In the genomic region with DNA sequence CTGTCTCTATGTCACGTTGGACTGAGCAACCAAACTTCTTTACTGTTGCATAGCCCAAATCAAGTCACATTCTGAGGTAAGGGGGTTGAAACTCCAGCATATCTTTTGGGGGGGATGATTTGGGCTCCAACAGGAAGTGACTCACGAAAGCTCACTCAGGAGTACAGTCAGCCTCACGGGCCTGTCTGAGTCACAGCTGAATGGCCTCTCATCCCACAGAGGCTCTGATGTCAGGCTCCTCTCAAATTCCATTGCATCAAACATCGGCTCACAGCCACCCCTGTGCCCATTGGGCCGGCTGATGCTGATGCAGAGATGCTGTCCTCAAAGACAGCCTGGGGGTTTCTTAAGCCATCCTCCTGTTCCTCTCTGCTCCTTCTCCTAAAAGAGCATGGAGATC, we compare ENCODE assay signal across 19 mouse cellular contexts. TPM values are rescaled to one million over a fixed set of nuclear protein-coding genes. Genes with fewer than 3 reads are reported as not detected.
DNase-seq lines count a peak whose midpoint lies in the region; ATAC-seq and TF ChIP-seq lines count a peak whose summit lies in the region.
"Had no signal": no experiment of that assay in that cellular context is flagged by ENCODE, and none has a peak within 500 bp of the region (broad histone marks: within the 10 kb centered on the region; RNA-seq: fewer than 3 reads in every experiment).

No protein-coding gene starts in this region.

- H3K79me2 ChIP-seq in MEL (ENCODE audit: control insufficient read depth, insufficient read depth, low read length, poor library complexity): no peaks in the 10 kb centered on the region

- 14% methylated on average over 5 of the region's 5 CpGs for WGBS in kidney, embryonic 16.5 days

- no peak overlapping the region for H3K4me2 ChIP-seq in kidney, embryonic 16.5 days (replicated peaks; ENCODE audit: low read depth, low read length)
- H3K4me2 ChIP-seq: forebrain, embryonic 12.5 days; heart, embryonic 11.5 days; midbrain, embryonic 12.5 days; neural tube, embryonic 12.5 days had no signal

- no peak for ATAC-seq in monocyte, adult 5-6 weeks (replicated peaks; ENCODE audit: insufficient number of reproducible peaks, low FRiP score, low TSS enrichment, poor library complexity, severe bottlenecking)
- ATAC-seq in kidney, embryonic 16.5 days (ENCODE audit: low FRiP score, low TSS enrichment): no peak
- ATAC-seq: intestine, postnatal 0 days had no signal

- no peak overlapping the region for H3K4me3 ChIP-seq in MEL (ENCODE audit: control insufficient read depth in 1 of 2, insufficient read depth in 1 of 2, low read depth in 2 of 2, low read length in 2 of 2)
- no peak overlapping the region for H3K4me3 ChIP-seq in kidney, embryonic 16.5 days (ENCODE audit: low read length)
- H3K4me3 ChIP-seq: forebrain, embryonic 12.5 days; hindbrain, embryonic 10.5 days; midbrain, embryonic 12.5 days; neural tube, embryonic 12.5 days had no signal

- no peak for TF ChIP-seq RAD21 in MEL (IDR thresholded peaks at IDR 0.05; ENCODE audit: low read depth, low read length)

- no peak; a peak in 1 of 4 replicates for TF ChIP-seq EP300 in MEL (IDR thresholded peaks at IDR 0.05; ENCODE audit: low read depth in 1 of 2, low read length in 2 of 2)

- H3K4me1 ChIP-seq in MEL (ENCODE audit: control insufficient read depth in 1 of 2, insufficient read depth in 2 of 2, low read length in 2 of 2): peaks cover 2 to 21% of the 10 kb centered on the region in 2 experiments; a peak in 3 of 4 replicates
- H3K4me1 ChIP-seq in kidney, embryonic 16.5 days (ENCODE audit: insufficient read depth, low read length): peaks cover 22% of the 10 kb centered on the region

- H3K27ac ChIP-seq in MEL (ENCODE audit: control insufficient read depth, low read depth, low read length): peak overlapping the region; percentile 60
- no peak overlapping the region for H3K27ac ChIP-seq in kidney, embryonic 16.5 days (ENCODE audit: low read length)
- H3K27ac ChIP-seq: forebrain, embryonic 12.5 days; hindbrain, embryonic 10.5 days; midbrain, embryonic 12.5 days; neural tube, embryonic 12.5 days had no signal

- H3K27me3 ChIP-seq in MEL (ENCODE audit: control insufficient read depth in 1 of 2, insufficient read depth in 2 of 2, low read length in 2 of 2): no peaks in the 10 kb centered on the region
- H3K27me3 ChIP-seq in kidney, embryonic 16.5 days (ENCODE audit: insufficient read depth, low read length): peaks cover 45% of the 10 kb centered on the region

- no peak for TF ChIP-seq CTCF in MEL (IDR thresholded peaks at IDR 0.05 in 2 of 3, conservative IDR thresholded peaks at IDR 0.05 in 1 of 3; ENCODE audit: control insufficient read depth in 1 of 3, insufficient read depth in 1 of 3, low read depth in 2 of 3, low read length in 3 of 3, poor library complexity in 1 of 3, severe bottlenecking in 1 of 3)

- no peak for TF ChIP-seq POLR2A in MEL (IDR thresholded peaks at IDR 0.05; ENCODE audit: control insufficient read depth in 1 of 2, insufficient read depth in 1 of 2, low read depth in 1 of 2, low read length in 2 of 2, poor library complexity in 1 of 2)

- peak; percentile 99 for DNase-seq in 3T3-L1 (ENCODE audit: low read depth, low spot score)
- DNase-seq in MEL (ENCODE audit: low read depth, low spot score): peak; percentile 77
- DNase-seq in adrenal gland, postnatal 14 days: peak; percentile 67
- DNase-seq in induced T-regulatory cell, adult 2 months (ENCODE audit: low read depth): peak; percentile 48
- no peak for DNase-seq in layer of hippocampus, adult 9-11 months
- no peak for DNase-seq in liver
- DNase-seq: cerebellum, adult 18-20 months had no signal

- H3K9ac ChIP-seq in MEL (ENCODE audit: control insufficient read depth, low read depth, low read length, poor library complexity, severe bottlenecking): peak overlapping the region; percentile 16; the same call in 1 of the 2 replicates
- no peak overlapping the region for H3K9ac ChIP-seq in kidney, embryonic 16.5 days (replicated peaks; ENCODE audit: low read length)
- H3K9ac ChIP-seq: forebrain, embryonic 12.5 days; midbrain, embryonic 12.5 days; neural tube, embryonic 12.5 days had no signal

- no peaks in the 10 kb centered on the region for H3K9me3 ChIP-seq in MEL (replicated peaks; ENCODE audit: insufficient read depth, low read length)
- H3K9me3 ChIP-seq in kidney, embryonic 16.5 days (ENCODE audit: low read length): no peaks in the 10 kb centered on the region
- H3K9me3 ChIP-seq: forebrain, embryonic 12.5 days; hindbrain, embryonic 10.5 days; midbrain, embryonic 12.5 days; neural tube, embryonic 12.5 days had no signal

- peaks cover 0 to 15% of the 10 kb centered on the region in 2 experiments; a peak in 2 of 4 replicates for H3K36me3 ChIP-seq in MEL (ENCODE audit: control insufficient read depth in 1 of 2, insufficient read depth in 2 of 2, low read length in 2 of 2)
- H3K36me3 ChIP-seq in kidney, embryonic 16.5 days (ENCODE audit: insufficient read depth, low read length): no peaks in the 10 kb centered on the region
- H3K36me3 ChIP-seq: forebrain, embryonic 12.5 days; hindbrain, embryonic 10.5 days; midbrain, embryonic 12.5 days; neural tube, embryonic 12.5 days had no signal

TF ChIP-seq in MEL, 35 proteins besides CTCF, POLR2A, EP300 and RAD21:
- TF ChIP-seq RCOR1 (IDR thresholded peaks at IDR 0.05; ENCODE audit: low read depth, low read length) (0 out of 2 replicates have a peak, but pooled peaks have one; percentile 11), E2F4 (IDR thresholded peaks at IDR 0.05; ENCODE audit: borderline replicate concordance, low read depth, low read length) (no peak), BHLHE40 (IDR thresholded peaks at IDR 0.05; ENCODE audit: borderline replicate concordance, low read depth, low read length) (peak; percentile 43; the same call in 1 of the 2 replicates), JUND (IDR thresholded peaks at IDR 0.05; ENCODE audit: low read depth, low read length) (peak; percentile 79), ELF1 (IDR thresholded peaks at IDR 0.05; ENCODE audit: low read depth, low read length) (no peak; the same call in 1 of the 2 replicates), CHD1 (IDR thresholded peaks at IDR 0.05; ENCODE audit: low read depth, low read length) (no peak), ZNF384 (IDR thresholded peaks at IDR 0.05; ENCODE audit: low read depth, low read length) (no peak), ETS1 (IDR thresholded peaks at IDR 0.05; ENCODE audit: low read depth, low read length) (peak; percentile 69)

RNA-seq across cellular contexts. Expression of gene Prss56, which starts 2.2 kb away (rescaled TPM):
- 0.08 TPM in 1 of 2 replicates, not detected in the other for total RNA-seq in MEL (2012; rRNA removed)
- not detected for polyA plus RNA-seq in MEL (2012; ENCODE audit: insufficient read depth in 1 of 2, insufficient read length in 2 of 2, low read depth in 1 of 2, low replicate concordance in 2 of 2, missing spikeins in 1 of 2)
- not detected in 2 replicates for total RNA-seq in adrenal gland, postnatal 14 days (2021)
- total RNA-seq in monocyte, adult 5-6 weeks (2017): not detected in 3 replicates
- 0.08 TPM in 1 of 2 replicates, not detected in the other for polyA plus RNA-seq in kidney, embryonic 16.5 days (2015; fragmentation: Nextera tagmentation; extraction: Ambion mirVana)
- total RNA-seq: gastrocnemius, adult 8-10 months; liver, adult 2 months had no signal
- polyA plus RNA-seq: forebrain, embryonic 12.5 days; heart, embryonic 11.5 days; intestine, postnatal 0 days; large intestine, adult 2 months; liver, adult 2 months; lung, embryonic 16.5 days had no signal

RNA-seq across cellular contexts. Expression of gene Chrnd, which starts 9.5 kb away (rescaled TPM):
- not detected in 2 replicates for total RNA-seq in MEL (2012; rRNA removed)
- not detected for polyA plus RNA-seq in MEL (2012; ENCODE audit: insufficient read depth in 1 of 2, insufficient read length in 2 of 2, low read depth in 1 of 2, low replicate concordance in 2 of 2, missing spikeins in 1 of 2)
- not detected in 2 replicates for total RNA-seq in adrenal gland, postnatal 14 days (2021)
- not detected in 3 replicates for total RNA-seq in monocyte, adult 5-6 weeks (2017)
- 0.81 and 1.1 TPM in 2 replicates for polyA plus RNA-seq in kidney, embryonic 16.5 days (2015; fragmentation: Nextera tagmentation; extraction: Ambion mirVana)
- total RNA-seq: liver, adult 2 months had no signal
- polyA plus RNA-seq: heart, embryonic 11.5 days; hindbrain, embryonic 10.5 days; intestine, postnatal 0 days; large intestine, adult 2 months; liver, adult 2 months; midbrain, embryonic 12.5 days had no signal

RNA-seq across cellular contexts. Expression of gene Chrng, which starts 23.6 kb away (rescaled TPM):
- not detected in 2 replicates for total RNA-seq in MEL (2012; rRNA removed)
- polyA plus RNA-seq in MEL (2012; ENCODE audit: insufficient read depth in 1 of 2, insufficient read length in 2 of 2, low read depth in 1 of 2, low replicate concordance in 2 of 2, missing spikeins in 1 of 2): not detected
- not detected in 2 replicates for total RNA-seq in adrenal gland, postnatal 14 days (2021)
- not detected in 3 replicates for total RNA-seq in monocyte, adult 5-6 weeks (2017)
- polyA plus RNA-seq in kidney, embryonic 16.5 days (2015; fragmentation: Nextera tagmentation; extraction: Ambion mirVana): 0.68 and 0.85 TPM in 2 replicates
- total RNA-seq: liver, adult 2 months had no signal
- polyA plus RNA-seq: forebrain, embryonic 12.5 days; intestine, postnatal 0 days; large intestine, adult 2 months; liver, adult 2 months; midbrain, embryonic 12.5 days had no signal

RNA-seq across cellular contexts. Expression of gene Ecel1, which starts 24.6 kb away (rescaled TPM):
- total RNA-seq in MEL (2012; rRNA removed): 0.73 and 2.1 TPM in 2 replicates
- polyA plus RNA-seq in MEL (2012; ENCODE audit: insufficient read depth in 1 of 2, insufficient read length in 2 of 2, low read depth in 1 of 2, low replicate concordance in 2 of 2, missing spikeins in 1 of 2): 1 to 10 TPM in 1 of 2 experiments, not detected in 1; 4.8 TPM
- 0.70 and 2.6 TPM in 2 replicates for total RNA-seq in adrenal gland, postnatal 14 days (2021)
- not detected in 3 replicates for total RNA-seq in monocyte, adult 5-6 weeks (2017)
- polyA plus RNA-seq in kidney, embryonic 16.5 days (2015; fragmentation: Nextera tagmentation; extraction: Ambion mirVana): 0.94 and 1.1 TPM in 2 replicates
- total RNA-seq: gastrocnemius, adult 8-10 months; liver, adult 2 months had no signal
- polyA plus RNA-seq: heart, embryonic 11.5 days; liver, adult 2 months had no signal

RNA-seq across cellular contexts. Expression of gene Eif4e2, which starts 32.8 kb away (rescaled TPM):
- 165 and 171 TPM in 2 replicates for total RNA-seq in MEL (2012; rRNA removed)
- 100 to 1,000 TPM; 132 to 220 TPM for polyA plus RNA-seq in MEL (2012; ENCODE audit: insufficient read depth in 1 of 2, insufficient read length in 2 of 2, low read depth in 1 of 2, low replicate concordance in 2 of 2, missing spikeins in 1 of 2)
- total RNA-seq in adrenal gland, postnatal 14 days (2021): 94.4 and 104 TPM in 2 replicates
- total RNA-seq in monocyte, adult 5-6 weeks (2017): 145 to 170 TPM (median 152 TPM) in 3 replicates
- 157 and 160 TPM in 2 replicates for polyA plus RNA-seq in kidney, embryonic 16.5 days (2015; fragmentation: Nextera tagmentation; extraction: Ambion mirVana)

Comparison
In these comparisons a context has a peak if more than half of its experiments do, and no peak if none do; other contexts are left out.
1. DNase-seq: peak in 3T3-L1 (single experiment), MEL (single experiment), adrenal gland, postnatal 14 days (single experiment) and induced T-regulatory cell, adult 2 months (single experiment); none in layer of hippocampus, adult 9-11 months (single experiment) and liver (single experiment).